Mouse (Mus musculus) megakaryocyte, embryonic 14.5 days (primary cell): ENCODE measurements around the gene Pnkd.

Experiments used
- FLI1 ChIP-seq: IDR thresholded peaks from 2 replicates; pipeline ENCODE4 v1.6.1; 2012; ENCODE audit warnings: low read length, inconsistent platforms, mixed read lengths
- GATA1 ChIP-seq: IDR thresholded peaks from 3 replicates; pipeline ENCODE4 v1.6.1; 2012; ENCODE audit warnings: mixed read lengths, low read length, inconsistent platforms, borderline replicate concordance

DNA sequence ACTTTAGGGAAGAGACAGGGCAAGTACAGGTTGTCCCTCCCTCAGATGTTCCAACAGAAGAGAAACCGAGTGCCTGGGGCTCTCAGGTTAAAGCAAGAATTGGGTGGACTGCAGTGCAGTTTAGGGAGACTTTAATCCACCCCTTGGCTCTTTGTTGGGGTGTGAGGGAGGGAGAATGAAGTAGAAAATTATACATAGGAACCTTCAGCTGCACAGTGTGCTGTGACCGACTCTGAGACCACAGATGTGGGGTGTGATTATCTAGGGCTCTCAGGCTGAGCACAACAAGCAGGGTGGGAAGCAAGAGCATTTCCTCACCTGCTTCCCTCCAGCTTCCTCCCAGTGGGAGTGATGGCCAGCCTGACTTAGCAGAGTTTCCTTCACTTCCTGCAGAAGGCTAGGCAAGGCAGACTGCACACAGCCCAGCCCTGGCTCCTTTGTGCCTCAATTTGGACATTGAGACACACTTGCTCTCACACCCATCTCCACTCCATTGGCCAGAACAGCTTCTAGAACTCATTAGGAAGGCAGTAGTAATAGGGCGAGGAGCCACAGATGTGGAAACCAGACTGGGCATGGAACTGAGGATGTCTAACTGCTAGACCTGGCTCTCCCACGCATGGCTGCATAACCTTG lies 46.4 kb downstream of the Pnkd start:
- TF ChIP-seq GATA1 (no peak), FLI1 (no peak)
